Mouse (Mus musculus): Measurements from ENCODE around the gene Rab39. TPM values are rescaled to one million over a fixed set of nuclear protein-coding genes. Genes with fewer than 3 reads are reported as not detected.

The Rab39 gene
- total and polyA plus RNA-seq, 2 experiments from 2014 or later = 1.9 to 4.6 TPM

DNA sequence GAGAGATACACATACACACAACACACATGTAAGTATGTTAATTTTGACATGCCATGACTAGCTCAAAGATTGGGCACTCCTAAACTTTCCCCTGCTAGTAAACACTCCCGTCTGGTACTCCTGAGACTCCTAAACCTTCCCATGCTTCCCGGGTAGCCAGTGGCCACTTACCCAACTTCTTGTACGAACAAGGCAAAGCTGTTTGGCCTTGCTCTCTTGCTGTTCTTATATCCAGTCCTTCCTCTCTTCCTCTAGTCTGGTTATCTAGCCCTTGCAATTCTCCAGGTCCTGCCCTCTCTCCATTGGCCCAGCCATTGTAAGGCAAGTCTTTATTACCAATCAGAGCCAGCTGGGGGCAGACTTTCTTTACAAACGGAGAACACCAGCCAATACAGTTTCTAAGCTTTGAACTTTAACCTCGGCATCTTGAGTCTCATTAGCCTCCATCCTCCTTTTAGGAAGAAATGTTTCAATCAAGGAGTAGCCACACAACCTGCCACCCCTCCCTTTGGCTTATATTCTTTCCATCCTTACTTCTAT lies 36.3 kb downstream of the Rab39 start, which contains the start of gene Cul5:
TSS of gene Cul5 (minus strand) at position 335 of the 540 bp plus-strand sequence.
- Histone ChIP-seq H3K36me3 (ENCODE audit: insufficient read depth, low read length) (no peaks in the 10 kb centered on the region), H3K4me3 (ENCODE audit: low read length) (no peak within 1 kb of the TSS), H3K27me3 (ENCODE audit: insufficient read depth, low read length) (no peaks in the 10 kb centered on the region), H3K4me1 (ENCODE audit: insufficient read depth, low read length) (peaks cover 5% of the 10 kb centered on the region; the same call in 1 of the 2 replicates), H3K27ac (no peak within 1 kb of the TSS), H3K4me2 (ENCODE audit: low read depth, low read length) (no peak within 1 kb of the TSS), H3K9me3 (ENCODE audit: low read length) (no peaks in the 10 kb centered on the region), H3K9ac (replicated peaks; ENCODE audit: low read length) (no peak within 1 kb of the TSS)
- TF ChIP-seq CTCF (IDR thresholded peaks at IDR 0.05; ENCODE audit: low read depth) = peak; percentile 27; the same call in 1 of the 2 replicates
- no peak for ATAC-seq
- DNase-seq (ENCODE audit: low spot score) = peak; percentile 58
- WGBS = 61% methylated on average over 5 of the region's 5 CpGs

- peak overlapping the region; percentile 99 for H3K9ac ChIP-seq (replicated peaks; ENCODE audit: low read length)
- no peaks in the 10 kb centered on the region for H3K9me3 ChIP-seq (ENCODE audit: low read length)
- H3K27me3 ChIP-seq (ENCODE audit: insufficient read depth, low read length) = no peaks in the 10 kb centered on the region
- DNase-seq (ENCODE audit: low spot score) = peak; percentile 95
- TF ChIP-seq CTCF (IDR thresholded peaks at IDR 0.05; ENCODE audit: low read depth) = peak; percentile 63
- H3K4me1 ChIP-seq (ENCODE audit: insufficient read depth, low read length) = peaks cover 5% of the 10 kb centered on the region; the same call in 1 of the 2 replicates
- peak; percentile 96 for ATAC-seq
- peak overlapping the region; percentile 98 for H3K4me3 ChIP-seq (ENCODE audit: low read length)
- H3K27ac ChIP-seq = peak overlapping the region; percentile 100
- WGBS = under 1% methylated on average over 63 of the region's 74 CpGs
- peak overlapping the region; percentile 95 for H3K4me2 ChIP-seq (ENCODE audit: low read depth, low read length)
- H3K36me3 ChIP-seq (ENCODE audit: insufficient read depth, low read length) = no peaks in the 10 kb centered on the region
These were observed 38.9 kb downstream of the Rab39 start for GRCm38 (mm10) chr9:53667020-53667669.

DNA sequence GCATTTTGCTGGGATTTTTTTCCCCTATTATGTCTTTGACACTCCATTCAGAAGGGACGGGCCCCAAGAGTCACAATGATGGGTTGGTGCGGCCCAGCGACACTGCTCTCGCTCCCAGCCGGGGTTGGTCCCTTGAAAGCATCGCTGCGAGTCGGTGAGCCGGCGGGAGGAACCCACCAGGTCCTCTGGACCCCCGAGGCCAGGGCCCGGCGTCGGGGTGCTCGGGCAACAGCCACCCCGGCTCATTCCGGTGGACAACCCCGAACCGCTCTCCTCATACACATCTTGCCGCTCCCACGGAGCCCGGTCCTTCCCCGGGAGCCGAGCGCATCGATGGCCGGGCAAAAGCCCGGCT lies 39.4 kb downstream of the Rab39 start:
- no peak for DNase-seq (ENCODE audit: low spot score)
- H3K4me1 ChIP-seq (ENCODE audit: insufficient read depth, low read length) = peaks cover 5% of the 10 kb centered on the region; the same call in 1 of the 2 replicates
- H3K4me2 ChIP-seq (ENCODE audit: low read depth, low read length) = peak overlapping the region; percentile 95
- no peaks in the 10 kb centered on the region for H3K36me3 ChIP-seq (ENCODE audit: insufficient read depth, low read length)
- no peaks in the 10 kb centered on the region for H3K9me3 ChIP-seq (ENCODE audit: low read length)
- ATAC-seq = no peak; the same call in 1 of the 2 replicates
- peak overlapping the region; percentile 99 for H3K9ac ChIP-seq (replicated peaks; ENCODE audit: low read length)
- peak overlapping the region; percentile 98 for H3K4me3 ChIP-seq (ENCODE audit: low read length)
- H3K27me3 ChIP-seq (ENCODE audit: insufficient read depth, low read length) = no peaks in the 10 kb centered on the region
- H3K27ac ChIP-seq = peak overlapping the region; percentile 100
- under 1% methylated on average over 28 of the region's 28 CpGs for WGBS
- no peak for TF ChIP-seq CTCF (IDR thresholded peaks at IDR 0.05; ENCODE audit: low read depth)

DNA sequence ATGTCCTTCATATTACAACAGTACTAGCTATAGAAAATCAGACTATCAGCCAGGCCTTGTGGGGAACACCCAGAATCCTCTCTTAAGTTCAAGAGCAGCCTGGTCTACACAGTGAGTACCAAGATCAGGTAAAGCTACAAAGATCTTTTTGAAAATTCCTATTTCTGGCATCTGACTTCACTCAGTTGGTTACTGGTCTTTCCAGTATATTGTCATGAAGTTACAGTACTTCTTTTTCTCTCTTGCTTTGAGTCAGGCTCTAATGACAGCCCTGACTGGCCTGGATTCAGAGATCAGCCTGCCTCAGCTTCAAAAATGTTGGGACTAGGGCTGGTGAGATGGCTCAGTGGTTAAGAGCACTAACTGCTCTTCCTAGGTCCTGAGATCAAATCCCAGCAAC lies 40.6 kb downstream of the Rab39 start:
- no peaks in the 10 kb centered on the region for H3K27me3 ChIP-seq (ENCODE audit: insufficient read depth, low read length)
- no peaks in the 10 kb centered on the region for H3K36me3 ChIP-seq (ENCODE audit: insufficient read depth, low read length)
- H3K27ac ChIP-seq = no peak overlapping the region
- no peak overlapping the region; the same call in 1 of the 2 replicates for H3K4me3 ChIP-seq (ENCODE audit: low read length)
- DNase-seq (ENCODE audit: low spot score) (no peak), ATAC-seq (no peak)
- no peaks in the 10 kb centered on the region for H3K9me3 ChIP-seq (ENCODE audit: low read length)
- H3K9ac ChIP-seq (replicated peaks; ENCODE audit: low read length) = no peak overlapping the region
- peaks cover 5% of the 10 kb centered on the region; the same call in 1 of the 2 replicates for H3K4me1 ChIP-seq (ENCODE audit: insufficient read depth, low read length)
- peak overlapping the region; percentile 95; the same call in 1 of the 2 replicates for H3K4me2 ChIP-seq (ENCODE audit: low read depth, low read length)
- no peak for TF ChIP-seq CTCF (IDR thresholded peaks at IDR 0.05; ENCODE audit: low read depth)

DNA sequence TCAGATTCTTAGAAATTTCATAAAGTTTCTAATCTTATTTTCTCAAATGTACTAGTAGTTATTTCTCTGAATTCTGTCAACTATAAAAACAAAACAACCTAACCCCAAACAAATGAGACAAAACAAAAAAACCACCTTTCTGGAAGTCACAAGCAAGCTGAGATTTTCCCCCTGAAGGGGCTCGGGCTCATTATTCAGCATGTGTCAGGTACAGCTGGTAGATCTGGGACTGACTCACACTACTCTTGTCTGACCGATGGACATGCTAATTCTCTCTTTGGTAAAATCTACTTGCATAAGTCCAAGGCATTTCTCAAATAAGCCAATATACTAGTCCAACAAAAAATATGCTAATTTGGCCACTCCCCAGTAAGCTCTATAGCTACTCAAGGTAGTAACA lies 41.2 kb downstream of the Rab39 start:
- Histone ChIP-seq H3K4me3 (ENCODE audit: low read length) (no peak overlapping the region), H3K4me1 (ENCODE audit: insufficient read depth, low read length) (peaks cover 5% of the 10 kb centered on the region; the same call in 1 of the 2 replicates), H3K4me2 (ENCODE audit: low read depth, low read length) (peak overlapping the region; percentile 95; the same call in 1 of the 2 replicates), H3K36me3 (ENCODE audit: insufficient read depth, low read length) (no peaks in the 10 kb centered on the region), H3K27me3 (ENCODE audit: insufficient read depth, low read length) (no peaks in the 10 kb centered on the region), H3K9me3 (ENCODE audit: low read length) (no peaks in the 10 kb centered on the region), H3K9ac (replicated peaks; ENCODE audit: low read length) (no peak overlapping the region), H3K27ac (no peak overlapping the region)
- no peak for TF ChIP-seq CTCF (IDR thresholded peaks at IDR 0.05; ENCODE audit: low read depth)
- WGBS = 71% methylated on average over 2 of the region's 2 CpGs
- DNase-seq (ENCODE audit: low spot score) (no peak), ATAC-seq (no peak)

DNA sequence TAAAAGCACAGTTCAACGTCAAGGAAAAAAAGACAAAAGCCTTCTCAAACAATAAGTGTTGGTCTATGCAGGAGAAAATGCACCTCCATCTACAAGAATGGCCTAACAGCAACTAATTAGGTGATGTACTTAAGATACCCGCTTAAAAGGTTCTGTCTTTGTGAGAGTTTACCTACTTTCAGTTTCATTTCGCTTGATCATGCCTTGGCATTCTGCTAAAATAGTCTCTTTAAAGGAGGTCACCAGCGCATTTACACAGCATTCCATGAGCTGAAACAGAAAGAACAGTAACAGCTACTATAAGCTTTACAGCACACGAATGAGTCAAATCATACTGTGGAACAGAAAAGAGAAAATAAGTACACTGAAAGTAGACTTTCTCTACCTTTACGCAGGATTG lies 71.2 kb downstream of the Rab39 start:
- ATAC-seq = no peak
- WGBS = 98% methylated on average over 6 of the region's 6 CpGs
- H3K36me3 ChIP-seq (ENCODE audit: insufficient read depth, low read length) = peaks cover 41% of the 10 kb centered on the region

More for the DNA sequence above, 71.2 kb downstream of the Rab39 start:
- H3K9me3 ChIP-seq (ENCODE audit: low read length) = no peaks in the 10 kb centered on the region
- no peak overlapping the region for H3K4me2 ChIP-seq (ENCODE audit: low read depth, low read length)
- H3K9ac ChIP-seq (replicated peaks; ENCODE audit: low read length) = no peak overlapping the region
- H3K27me3 ChIP-seq (ENCODE audit: insufficient read depth, low read length) = no peaks in the 10 kb centered on the region
- H3K4me3 ChIP-seq (ENCODE audit: low read length) = no peak overlapping the region
- DNase-seq (ENCODE audit: low spot score) = no peak
- no peaks in the 10 kb centered on the region for H3K4me1 ChIP-seq (ENCODE audit: insufficient read depth, low read length)
- no peak overlapping the region for H3K27ac ChIP-seq
- TF ChIP-seq CTCF (IDR thresholded peaks at IDR 0.05; ENCODE audit: low read depth) = no peak

Other genes starting within 250 kb of the Rab39 start
- 6.4 and 10.8 TPM in 2 replicates for gene Atm, start 169.5 kb downstream of the Rab39 start, total RNA-seq (2014; rRNA removed)
- gene Atm, start 169.5 kb downstream of the Rab39 start, polyA plus RNA-seq (2015; fragmentation: Nextera tagmentation; extraction: Ambion mirVana) = 6.4 and 7.3 TPM in 2 replicates
- gene Npat, start 169.2 kb downstream of the Rab39 start, total RNA-seq (2014; rRNA removed) = 10.7 and 24.1 TPM in 2 replicates
- gene Npat, start 169.2 kb downstream of the Rab39 start, polyA plus RNA-seq (2015; fragmentation: Nextera tagmentation; extraction: Ambion mirVana) = 8.1 and 8.9 TPM in 2 replicates
- 110 and 114 TPM in 2 replicates for gene Acat1, start 95.8 kb downstream of the Rab39 start, total RNA-seq (2014; rRNA removed)
- 195 and 197 TPM in 2 replicates for gene Acat1, start 95.8 kb downstream of the Rab39 start, polyA plus RNA-seq (2015; fragmentation: Nextera tagmentation; extraction: Ambion mirVana)
- 33.5 and 35.5 TPM in 2 replicates for gene Cul5, start 36.2 kb downstream of the Rab39 start, total RNA-seq (2014; rRNA removed)
- gene Cul5, start 36.2 kb downstream of the Rab39 start, polyA plus RNA-seq (2015; fragmentation: Nextera tagmentation; extraction: Ambion mirVana) = 39.5 and 40.2 TPM in 2 replicates
- 12.1 and 18.4 TPM in 2 replicates for gene Slc35f2, start 65.3 kb upstream of the Rab39 start, total RNA-seq (2014; rRNA removed)
- 20.4 and 20.6 TPM in 2 replicates for gene Slc35f2, start 65.3 kb upstream of the Rab39 start, polyA plus RNA-seq (2015; fragmentation: Nextera tagmentation; extraction: Ambion mirVana)
- gene Sln, start 143.9 kb upstream of the Rab39 start, total RNA-seq (2014; rRNA removed) = 0.86 TPM in 1 of 2 replicates, not detected in the other
- 0.14 TPM in 1 of 2 replicates, not detected in the other for gene Sln, start 143.9 kb upstream of the Rab39 start, polyA plus RNA-seq (2015; fragmentation: Nextera tagmentation; extraction: Ambion mirVana)